Mouse (Mus musculus) ES-E14 (cell line): ENCODE measurements at regions not wholly inside any gene's neighbourhood (a gene's known extent, or its start where the extent isn't known, plus 50 kb on each side); places are given as distances from the start of the nearest gene placed in this dataset.

Experiments
- DNase-seq: peaks from one replicate; pipeline ENCODE4 v3.0.0-alpha.2; 2013; ENCODE audit warnings: low read depth, low spot score
- H3K27ac ChIP-seq: 2 replicates; pipeline ENCODE4 v1.5.1; 2012; ENCODE audit warnings: low read depth, mild to moderate bottlenecking, low read length, moderate library complexity, mixed read lengths; ENCODE audit not compliant: poor library complexity, insufficient read depth, severe bottlenecking
- H3K36me3 ChIP-seq: 2 replicates; pipeline ENCODE4 v1.6.1; 2012; ENCODE audit warnings: mild to moderate bottlenecking, low read length, moderate library complexity, mixed read lengths; ENCODE audit not compliant: control insufficient read depth, poor library complexity, insufficient read depth, severe bottlenecking
- H3K4me1 ChIP-seq, 2 experiments: fragments of 150-350 bp in 1 of 2; sonication (generic) in 1 of 2; 2 replicates each; pipeline ENCODE4 v1.6.1; 2012; ENCODE audit warnings: low read length in 2 of 2, mild to moderate bottlenecking in 1 of 2, mixed read lengths in 1 of 2; ENCODE audit not compliant: control insufficient read depth in 2 of 2, insufficient read depth in 2 of 2, poor library complexity in 1 of 2
- H3K4me3 ChIP-seq, 2 experiments: fragments of 150-350 bp in 1 of 2; sonication (generic) in 1 of 2; 2 replicates each; pipeline ENCODE4 v1.5.1; 2012; ENCODE audit warnings: low read length in 2 of 2, low read depth in 1 of 2, mild to moderate bottlenecking in 1 of 2, mixed read lengths in 1 of 2; ENCODE audit not compliant: insufficient read depth in 1 of 2, poor library complexity in 1 of 2, severe bottlenecking in 1 of 2
- H3K9ac ChIP-seq: 2 replicates; pipeline ENCODE4 v1.6.1; 2012; ENCODE audit warnings: low read depth, mild to moderate bottlenecking, low read length, mixed read lengths; ENCODE audit not compliant: poor library complexity, insufficient read depth, severe bottlenecking
- H3K9me3 ChIP-seq: fragments of 150-350 bp; sonication (generic); 2 replicates; pipeline ENCODE4 v1.6.1; 2012; ENCODE audit warnings: low read depth, mild to moderate bottlenecking, low read length; ENCODE audit not compliant: control insufficient read depth, insufficient read depth
- CHD2 ChIP-seq: IDR thresholded peaks from 2 replicates; pipeline ENCODE4 v1.6.1; 2014; ENCODE audit warnings: mild to moderate bottlenecking, low read depth, low read length, inconsistent platforms
- HCFC1 ChIP-seq: IDR thresholded peaks from 2 replicates; pipeline ENCODE4 v1.6.1; 2012; ENCODE audit warnings: low read length, inconsistent platforms, borderline replicate concordance; ENCODE audit not compliant: insufficient read depth
- MAFK ChIP-seq: IDR thresholded peaks from 2 replicates; pipeline ENCODE4 v1.6.1; 2014; ENCODE audit warnings: mild to moderate bottlenecking, low read depth, low read length, inconsistent platforms; ENCODE audit not compliant: insufficient read depth
- ZC3H11A ChIP-seq: IDR thresholded peaks from 2 replicates; pipeline ENCODE4 v1.6.1; 2012; ENCODE audit warnings: low read depth, mild to moderate bottlenecking, inconsistent platforms, low read length, borderline replicate concordance
- ZNF384 ChIP-seq: IDR thresholded peaks from 2 replicates; pipeline ENCODE4 v1.6.1; 2012; ENCODE audit warnings: low read depth, low read length, inconsistent platforms
- in situ Hi-C, 2 experiments: fragments of 600-800 bp; cut with MboI; formaldehyde crosslinking; loops; one replicate each; pipeline ENCODE4 v1.15.1; 2025; ENCODE audit warnings: low sequenced_read_pairs in 2 of 2, inconsistent platforms in 1 of 2; ENCODE audit not compliant: unreplicated experiment in 2 of 2

- Histone ChIP-seq H3K9me3 (no peaks in the 10 kb centered on the region), H3K9ac (no peak overlapping the region), H3K4me1 (peaks cover 0 to 2% of the 10 kb centered on the region in 2 experiments; a peak in 1 of 4 replicates), H3K36me3 (no peaks in the 10 kb centered on the region), H3K27ac (no peak overlapping the region), H3K4me3 (no peak overlapping the region)
- DNase-seq: no peak
- TF ChIP-seq ZNF384 (no peak), HCFC1 (peak; percentile 87; the same call in 1 of the 2 replicates)
- in situ Hi-C loops: no loop called here
These were observed 246.6 kb downstream of the Cbln1 start for GRCm38 (mm10) chr8:87225504-87226425.

GRCm38 (mm10) chr8:87220581-87220980 is 251.8 kb downstream of the Cbln1 start:
- DNase-seq: no peak
- no peak overlapping the region for H3K9ac ChIP-seq
- in situ Hi-C loops: loop anchor here in 1 of 2 experiments (5.0 kb wide), 1 partner anchor 317 kb away; no protein-coding TSS in a partner anchor
- no peak overlapping the region for H3K27ac ChIP-seq
- H3K9me3 ChIP-seq: no peaks in the 10 kb centered on the region
- no peak overlapping the region for H3K4me3 ChIP-seq
- H3K36me3 ChIP-seq: no peaks in the 10 kb centered on the region
- H3K4me1 ChIP-seq: peaks cover 5 to 10% of the 10 kb centered on the region in 2 experiments; a peak in 1 of 4 replicates
- TF ChIP-seq MAFK (no peak), CHD2 (no peak), ZC3H11A (no peak), ZNF384 (no peak), HCFC1 (no peak)

GRCm38 (mm10) chr8:87218956-87219482 is 253.4 kb downstream of the Cbln1 start:
- in situ Hi-C loops: no loop called here
- DNase-seq: peak; percentile 47
- Histone ChIP-seq H3K36me3 (no peaks in the 10 kb centered on the region), H3K27ac (no peak overlapping the region), H3K4me3 (no peak overlapping the region), H3K9me3 (no peaks in the 10 kb centered on the region), H3K9ac (no peak overlapping the region), H3K4me1 (peaks cover 5 to 10% of the 10 kb centered on the region in 2 experiments; a peak in 1 of 4 replicates)
- TF ChIP-seq ZNF384 (no peak), CHD2 (no peak), MAFK (no peak), ZC3H11A (peak; percentile 65; the same call in 1 of the 2 replicates)

- in situ Hi-C loops: no loop called here
- Histone ChIP-seq H3K4me3 (no peak overlapping the region), H3K27ac (no peak overlapping the region), H3K9me3 (no peaks in the 10 kb centered on the region), H3K36me3 (no peaks in the 10 kb centered on the region), H3K9ac (no peak overlapping the region), H3K4me1 (peaks cover 5 to 10% of the 10 kb centered on the region in 2 experiments; a peak in 1 of 4 replicates)
- no peak for DNase-seq
- TF ChIP-seq ZNF384 (no peak), MAFK (no peak), HCFC1 (no peak), ZC3H11A (no peak), CHD2 (no peak)
These were observed 257.4 kb downstream of the Cbln1 start for GRCm38 (mm10) chr8:87214962-87215361.
